Mouse (Mus musculus): ENCODE measurements around the gene Arg2. TPM values are rescaled to one million over a fixed set of nuclear protein-coding genes. Genes with fewer than 3 reads are reported as not detected.
A peak's percentile ranks its signal among the peaks of the same experiment; 100 is the strongest.
"Not testable (repeated sequence)": the region's sequence is repeated elsewhere in the genome, so short reads cannot be mapped to it uniquely, and the experiment has no call there.

Gene Arg2
- polyA plus RNA-seq, 2 experiments from 2014 or later: 0.38 TPM; not detected in 1

- ATAC-seq: no peak
These were observed 40.9 kb downstream of the Arg2 start for GRCm38 (mm10) chr12:79171269-79171995.

- peak; percentile 94 for ATAC-seq
These were observed 41.7 kb downstream of the Arg2 start, which contains the start of gene Vti1b for GRCm38 (mm10) chr12:79172019-79172941. Vti1b (minus strand) TSS chr12:79172667.

GRCm38 (mm10) chr12:79173721-79174120, 43.1 kb downstream of the Arg2 start:
- no peak for ATAC-seq

GRCm38 (mm10) chr12:79175998-79176397, 45.4 kb downstream of the Arg2 start:
- ATAC-seq: no peak

- not testable (repeated sequence) for ATAC-seq
These were observed 54.6 kb downstream of the Arg2 start for GRCm38 (mm10) chr12:79185160-79185559.

- peak; percentile 75 for ATAC-seq
These were observed 60.5 kb downstream of the Arg2 start for GRCm38 (mm10) chr12:79190931-79191673.

- ATAC-seq: peak; percentile 96
These were observed 61.1 kb downstream of the Arg2 start for GRCm38 (mm10) chr12:79191701-79192100.

GRCm38 (mm10) chr12:79192193-79192592, 61.6 kb downstream of the Arg2 start, which contains the start of gene Rdh11:
Rdh11 (minus strand) TSS chr12:79192293.
- no peak for ATAC-seq

- ATAC-seq: peak; percentile 15
These were observed 62.9 kb downstream of the Arg2 start for GRCm38 (mm10) chr12:79193441-79193840.

GRCm38 (mm10) chr12:79197105-79197504, 66.5 kb downstream of the Arg2 start:
- ATAC-seq: no peak

GRCm38 (mm10) chr12:79201882-79202281, 71.3 kb downstream of the Arg2 start:
- no peak for ATAC-seq

Other genes with a start within 250 kb of the Arg2 start
- under 1 TPM in 1 of 2 experiments, not detected in 1; 0.39 TPM for gene Plek2, start 223.8 kb upstream of the Arg2 start, polyA plus RNA-seq (2017; shearing (Covaris generic))
- gene Tmem229b, start 123.2 kb upstream of the Arg2 start, polyA plus RNA-seq (2017; shearing (Covaris generic)): 10 to 100 TPM; 33.4 to 52.5 TPM
- gene Plekhh1, start 101.6 kb upstream of the Arg2 start, polyA plus RNA-seq (2017; shearing (Covaris generic)): under 1 TPM in 1 of 2 experiments, not detected in 1; 0.12 TPM
- gene Pigh, start 41.1 kb upstream of the Arg2 start, polyA plus RNA-seq (2017; shearing (Covaris generic)): 10 to 100 TPM; 31.8 to 35.7 TPM
- 10 to 100 TPM; 70.9 to 80.2 TPM for gene Vti1b, start 41.9 kb downstream of the Arg2 start, polyA plus RNA-seq (2017; shearing (Covaris generic))
- 10 to 100 TPM; 16.0 to 19.2 TPM for gene Rdh11, start 61.5 kb downstream of the Arg2 start, polyA plus RNA-seq (2017; shearing (Covaris generic))
- 10 to 100 TPM; 12.5 to 14.8 TPM for gene Rdh12, start 78.1 kb downstream of the Arg2 start, polyA plus RNA-seq (2017; shearing (Covaris generic))
- gene Zfyve26, start 165.5 kb downstream of the Arg2 start, polyA plus RNA-seq (2017; shearing (Covaris generic)): 10 to 100 TPM; 23.1 to 37.7 TPM
- 1 to 10 TPM; 3.7 to 4.5 TPM for gene Rad51b, start 166.5 kb downstream of the Arg2 start, polyA plus RNA-seq (2017; shearing (Covaris generic))

Data from CD4-positive, CD25-positive, alpha-beta regulatory T cell, adult 4 months (primary cell).